Mouse (Mus musculus) lung, embryonic 16.5 days (tissue): Measurements from ENCODE around the gene Ahctf1. TPM values are rescaled to one million over a fixed set of nuclear protein-coding genes. Genes with fewer than 3 reads are reported as not detected.
"Not testable (repeated sequence)": the region's sequence is repeated elsewhere in the genome, so short reads cannot be mapped to it uniquely, and the experiment has no call there.

Source experiments
- ATAC-seq: fragments of 200-750 bp; cut with Nextera tagmentation; 2 replicates; pipeline ENCODE4 v1.8.0; 2017; ENCODE audit warnings: low read depth, mild to moderate bottlenecking, moderate library complexity
- H3K27ac ChIP-seq: fragments of 300-500 bp; sonication (generic); 2 replicates; pipeline ENCODE4 v1.5.1; 2014; ENCODE audit warnings: mild to moderate bottlenecking, control low read depth, low read length
- H3K27me3 ChIP-seq: fragments of 300-500 bp; sonication (generic); 2 replicates; pipeline ENCODE4 v1.6.1; 2014; ENCODE audit warnings: low read depth, low read length, mixed read lengths; ENCODE audit not compliant: control insufficient read depth, insufficient read depth
- H3K36me3 ChIP-seq: fragments of 300-500 bp; sonication (generic); 2 replicates; pipeline ENCODE4 v1.6.1; 2014; ENCODE audit warnings: low read length; ENCODE audit not compliant: control insufficient read depth, insufficient read depth
- H3K4me1 ChIP-seq: fragments of 300-500 bp; sonication (generic); replicated peaks from 2 replicates; pipeline ENCODE4 v1.6.1; 2014; ENCODE audit warnings: low read length, mixed read lengths; ENCODE audit not compliant: control insufficient read depth, insufficient read depth
- H3K4me2 ChIP-seq: fragments of 300-500 bp; sonication (generic); 2 replicates; pipeline ENCODE4 v1.6.1; 2014; ENCODE audit warnings: low read depth, low read length, control low read depth
- H3K4me3 ChIP-seq: fragments of 300-500 bp; sonication (generic); 2 replicates; pipeline ENCODE4 v1.5.1; 2014; ENCODE audit warnings: mild to moderate bottlenecking, low read length, control low read depth
- H3K9ac ChIP-seq: fragments of 300-500 bp; sonication (generic); 2 replicates; pipeline ENCODE4 v1.6.1; 2014; ENCODE audit warnings: low read length, control low read depth
- H3K9me3 ChIP-seq: fragments of 300-500 bp; sonication (generic); 2 replicates; pipeline ENCODE4 v1.6.1; 2016; ENCODE audit warnings: low read length; ENCODE audit not compliant: control insufficient read depth
- WGBS: fragments of 180-500 bp; shearing (Covaris S2); extraction: QIAGEN DNeasy Blood & Tissue Kit; methylation state at CpG from one replicate; pipeline ENCODE4 v1.1.7; 2014; 5-methylcytosine and 5-hydroxymethylcytosine counted together
- polyA plus RNA-seq: library from polyadenylated mRNA; unstranded; fragments of >200 nt; fragmentation: Nextera tagmentation; extraction: Ambion mirVana; gene quantifications from 2 replicates; pipeline ENCODE4 v1.2.1, GENCODE M21; 2015

The Ahctf1 gene
- polyA plus RNA-seq, 1 experiment from 2014 or later, result 17.7 TPM

DNA sequence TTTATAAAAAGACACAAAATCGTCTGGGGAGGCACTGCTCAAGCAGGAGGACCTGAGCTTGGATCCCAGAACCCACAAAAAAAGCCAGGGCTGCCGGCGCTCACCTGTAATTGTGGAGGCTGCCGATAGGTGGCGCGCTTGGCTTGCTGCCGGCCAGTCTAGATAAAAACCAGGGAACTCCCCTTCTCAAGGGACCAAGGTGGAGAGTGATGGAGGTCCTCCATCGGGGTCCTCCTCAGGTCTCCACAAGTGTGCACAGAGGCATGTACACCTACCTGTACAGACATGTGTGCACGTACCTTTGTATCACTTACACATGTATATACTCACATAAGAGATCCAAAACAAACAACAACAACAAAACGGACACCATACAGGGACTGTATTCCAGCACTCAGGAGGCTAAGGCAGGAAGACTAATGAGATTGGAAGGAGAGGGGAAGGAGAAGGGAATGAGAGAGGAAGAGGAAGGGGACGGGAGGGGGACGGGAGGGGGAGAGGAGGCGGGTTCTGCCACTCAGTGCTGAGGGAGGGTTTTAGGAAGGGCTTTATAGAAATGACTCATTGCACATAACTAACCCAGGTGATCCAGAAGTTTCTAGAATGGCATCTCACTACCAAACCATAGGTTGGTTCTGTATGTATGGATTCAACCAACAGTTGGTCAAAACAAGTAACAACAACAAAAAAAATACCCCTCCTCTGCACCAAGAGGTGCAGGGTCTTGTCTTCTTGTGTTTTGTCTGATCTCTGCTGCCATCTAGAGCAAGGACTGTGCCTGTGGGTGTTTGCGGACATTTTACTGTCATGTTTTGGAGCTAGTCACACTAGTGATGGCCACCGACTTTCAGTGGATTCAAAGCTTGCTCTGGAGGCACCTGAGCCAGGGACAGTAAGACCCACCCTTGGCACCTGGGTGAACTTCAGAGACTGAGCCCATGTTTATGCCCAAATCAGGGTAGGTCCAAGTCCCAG, 68.7 kb downstream of the Ahctf1 start:
- Histone ChIP-seq H3K4me3 (no peak overlapping the region), H3K9me3 (no peaks in the 10 kb centered on the region), H3K27me3 (no peaks in the 10 kb centered on the region), H3K27ac (no peak overlapping the region), H3K4me1 (no peaks in the 10 kb centered on the region), H3K9ac (no peak overlapping the region), H3K4me2 (peak overlapping the region; percentile 11; the same call in 1 of the 2 replicates), H3K36me3 (no peaks in the 10 kb centered on the region)
- WGBS, result 28% methylated on average over 15 of the region's 15 CpGs
- ATAC-seq, result no peak

GRCm38 (mm10) chr1:179731391-179731790, 72.1 kb downstream of the Ahctf1 start:
- Histone ChIP-seq H3K4me3 (no peak overlapping the region), H3K9ac (no peak overlapping the region), H3K4me2 (no peak overlapping the region), H3K27ac (no peak overlapping the region), H3K36me3 (no peaks in the 10 kb centered on the region), H3K4me1 (no peaks in the 10 kb centered on the region), H3K9me3 (0 out of 2 replicates have a peak, but pooled peaks cover 2% of the 10 kb centered on the region), H3K27me3 (no peaks in the 10 kb centered on the region)
- ATAC-seq, result no peak
- 88% methylated on average over 3 of the region's 3 CpGs for WGBS

DNA sequence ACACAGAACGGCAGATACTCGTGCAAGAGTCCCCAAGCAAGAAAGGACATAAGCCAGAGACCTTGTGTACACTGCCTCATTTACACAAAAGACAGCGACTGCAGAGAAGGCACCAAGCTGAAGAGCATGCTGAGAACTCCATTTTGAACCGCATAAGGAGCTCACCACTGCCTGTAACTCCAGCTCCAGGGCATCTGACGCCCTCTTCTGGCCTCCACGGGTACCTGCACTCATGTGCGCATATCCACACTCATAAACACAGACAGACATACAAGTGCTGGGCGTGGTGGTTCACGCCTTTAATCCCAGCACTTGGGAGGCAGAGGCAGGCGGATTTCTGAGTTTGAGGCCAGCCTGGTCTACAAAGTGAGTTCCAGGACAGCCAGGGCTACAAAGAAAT, 74.8 kb downstream of the Ahctf1 start:
- no peak for ATAC-seq
- Histone ChIP-seq H3K9ac (no peak overlapping the region), H3K27ac (no peak overlapping the region), H3K4me1 (no peaks in the 10 kb centered on the region), H3K36me3 (no peaks in the 10 kb centered on the region), H3K4me2 (no peak overlapping the region), H3K9me3 (0 out of 2 replicates have a peak, but pooled peaks cover 2% of the 10 kb centered on the region), H3K4me3 (no peak overlapping the region), H3K27me3 (no peaks in the 10 kb centered on the region)
- 85% methylated on average over 10 of the region's 10 CpGs for WGBS

GRCm38 (mm10) chr1:179722811-179723469, 80.5 kb downstream of the Ahctf1 start:
- H3K4me1 ChIP-seq, result no peaks in the 10 kb centered on the region
- no peaks in the 10 kb centered on the region for H3K27me3 ChIP-seq
- WGBS, result 56% methylated on average over 8 of the region's 8 CpGs
- no peak overlapping the region for H3K4me3 ChIP-seq
- no peak overlapping the region for H3K27ac ChIP-seq
- no peaks in the 10 kb centered on the region for H3K9me3 ChIP-seq
- no peak overlapping the region for H3K4me2 ChIP-seq
- H3K36me3 ChIP-seq, result no peaks in the 10 kb centered on the region
- H3K9ac ChIP-seq, result no peak overlapping the region
- ATAC-seq, result no peak

GRCm38 (mm10) chr1:179715786-179716185, 87.7 kb downstream of the Ahctf1 start:
- WGBS, result 88% methylated on average over 4 of the region's 4 CpGs

GRCm38 (mm10) chr1:179715289-179715688, 88.2 kb downstream of the Ahctf1 start:
- not testable (repeated sequence) for H3K4me1 ChIP-seq, H3K4me2 ChIP-seq, H3K27ac ChIP-seq, H3K36me3 ChIP-seq, H3K9ac ChIP-seq, ATAC-seq, H3K27me3 ChIP-seq, H3K9me3 ChIP-seq, H3K4me3 ChIP-seq
- WGBS, result 72% methylated on average over 4 of the region's 4 CpGs

More at GRCm38 (mm10) chr1:179715786-179716185, 87.7 kb downstream of the Ahctf1 start:
- Histone ChIP-seq H3K36me3 (no peaks in the 10 kb centered on the region), H3K9me3 (no peaks in the 10 kb centered on the region), H3K27ac (no peak overlapping the region), H3K4me1 (no peaks in the 10 kb centered on the region), H3K9ac (no peak overlapping the region), H3K4me3 (no peak overlapping the region), H3K4me2 (no peak overlapping the region), H3K27me3 (no peaks in the 10 kb centered on the region)
- ATAC-seq, result no peak

GRCm38 (mm10) chr1:179713367-179713766, 90.1 kb downstream of the Ahctf1 start:
- 80% methylated on average over 3 of the region's 3 CpGs for WGBS
- no peak overlapping the region for H3K27ac ChIP-seq
- no peak for ATAC-seq

GRCm38 (mm10) chr1:179712658-179713057, 90.8 kb downstream of the Ahctf1 start:
- no peak overlapping the region for H3K9ac ChIP-seq
- H3K27ac ChIP-seq, result no peak overlapping the region
- no peaks in the 10 kb centered on the region for H3K9me3 ChIP-seq
- H3K4me1 ChIP-seq, result no peaks in the 10 kb centered on the region; the same call in 1 of the 2 replicates
- no peak for ATAC-seq
- no peaks in the 10 kb centered on the region for H3K36me3 ChIP-seq
- no peak overlapping the region for H3K4me2 ChIP-seq
- no peaks in the 10 kb centered on the region for H3K27me3 ChIP-seq
- 80% methylated on average over 7 of the region's 7 CpGs for WGBS
- H3K4me3 ChIP-seq, result no peak overlapping the region

More at GRCm38 (mm10) chr1:179713367-179713766, 90.1 kb downstream of the Ahctf1 start:
- H3K4me3 ChIP-seq, result no peak overlapping the region
- H3K27me3 ChIP-seq, result no peaks in the 10 kb centered on the region
- H3K4me2 ChIP-seq, result no peak overlapping the region
- no peaks in the 10 kb centered on the region for H3K9me3 ChIP-seq
- no peaks in the 10 kb centered on the region for H3K36me3 ChIP-seq
- H3K9ac ChIP-seq, result no peak overlapping the region
- no peaks in the 10 kb centered on the region; the same call in 1 of the 2 replicates for H3K4me1 ChIP-seq

GRCm38 (mm10) chr1:179710739-179711138, 92.7 kb downstream of the Ahctf1 start:
- Histone ChIP-seq H3K4me1 (no peaks in the 10 kb centered on the region; the same call in 1 of the 2 replicates), H3K9ac (no peak overlapping the region), H3K9me3 (no peaks in the 10 kb centered on the region), H3K27ac (no peak overlapping the region), H3K36me3 (no peaks in the 10 kb centered on the region), H3K27me3 (no peaks in the 10 kb centered on the region), H3K4me3 (no peak overlapping the region), H3K4me2 (no peak overlapping the region)
- WGBS, result 78% methylated on average over 5 of the region's 5 CpGs
- ATAC-seq, result no peak
